Mouse (Mus musculus) embryo, embryonic 9.5 days (tissue): ENCODE measurements around the gene Actn4.

Experiments
- DNase-seq: peaks from one replicate; pipeline ENCODE4 v3.0.0-alpha.2; 2017; ENCODE audit errors: extremely low spot score

Gene Actn4

DNA sequence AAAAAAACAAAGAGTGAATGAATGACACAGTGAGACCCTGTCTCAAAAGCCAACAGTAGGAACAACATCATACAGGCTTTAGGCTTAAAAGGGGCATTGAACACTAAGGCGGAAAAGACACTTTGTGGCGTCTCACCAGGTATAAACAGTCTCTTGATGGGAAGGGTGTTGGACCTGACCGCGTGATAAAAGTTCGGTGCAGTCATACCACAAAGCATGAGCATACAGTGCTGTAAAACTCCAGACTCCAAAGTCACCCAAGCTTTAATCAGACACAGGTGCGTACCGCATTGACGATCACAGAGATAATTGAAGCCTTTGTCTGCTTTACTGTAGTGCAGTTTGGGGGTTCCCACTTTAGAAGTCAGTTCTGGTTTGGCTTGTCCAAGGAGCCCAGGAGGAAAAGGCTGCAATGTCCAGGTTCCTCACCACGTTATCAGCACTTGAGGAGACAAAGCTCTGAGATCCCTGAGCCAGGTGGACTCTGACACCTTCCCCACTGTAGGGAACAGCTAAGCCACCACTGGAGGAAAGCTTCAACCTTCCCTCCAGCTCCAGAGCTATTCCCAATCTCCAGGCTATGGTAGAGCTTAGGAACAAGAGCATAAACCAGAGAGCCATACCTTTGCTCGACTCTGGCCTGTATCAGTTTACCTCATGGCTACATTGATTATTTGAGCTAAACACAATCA, 11.6 kb downstream of the Actn4 start:
- DNase-seq = no peak

DNA sequence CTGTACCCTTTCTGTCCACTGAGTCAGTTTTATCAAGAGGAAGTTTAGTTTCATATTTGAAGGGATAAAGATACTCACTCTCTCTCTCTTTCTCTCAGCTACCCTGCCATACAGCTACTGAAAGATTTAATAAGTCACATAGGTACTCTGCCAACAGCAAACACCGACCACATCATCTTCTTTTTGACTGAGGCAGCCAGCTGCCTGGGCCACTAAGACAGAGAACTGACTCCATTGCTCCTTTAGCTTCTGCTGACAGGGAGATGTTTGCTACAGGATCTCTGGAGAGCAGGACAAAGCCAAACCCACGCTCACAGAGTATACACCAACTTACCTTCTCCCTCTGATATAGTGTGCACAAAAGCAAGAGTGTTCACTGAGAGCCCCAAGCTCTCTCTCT, 12.8 kb downstream of the Actn4 start:
- DNase-seq = no peak

DNA sequence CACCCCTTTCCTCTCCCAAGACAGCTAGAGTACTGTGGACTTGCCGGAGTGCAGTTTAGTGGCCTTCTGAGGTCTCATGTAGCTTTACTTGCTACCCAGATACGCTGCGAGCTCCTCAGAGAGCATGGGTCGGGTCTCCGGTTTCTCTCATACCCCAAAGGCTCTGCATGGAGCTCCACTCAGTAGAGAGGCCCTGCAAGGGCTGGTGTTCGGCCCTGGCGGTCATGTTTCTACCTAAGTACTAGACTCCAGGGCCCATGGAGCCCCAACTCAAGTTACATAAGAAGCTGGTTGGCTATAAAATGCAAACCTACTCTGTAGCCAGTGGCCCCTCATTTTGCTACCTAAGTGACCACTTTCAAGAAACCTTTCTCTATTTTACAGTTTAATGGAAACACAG, 13.4 kb downstream of the Actn4 start:
- DNase-seq = no peak

DNA sequence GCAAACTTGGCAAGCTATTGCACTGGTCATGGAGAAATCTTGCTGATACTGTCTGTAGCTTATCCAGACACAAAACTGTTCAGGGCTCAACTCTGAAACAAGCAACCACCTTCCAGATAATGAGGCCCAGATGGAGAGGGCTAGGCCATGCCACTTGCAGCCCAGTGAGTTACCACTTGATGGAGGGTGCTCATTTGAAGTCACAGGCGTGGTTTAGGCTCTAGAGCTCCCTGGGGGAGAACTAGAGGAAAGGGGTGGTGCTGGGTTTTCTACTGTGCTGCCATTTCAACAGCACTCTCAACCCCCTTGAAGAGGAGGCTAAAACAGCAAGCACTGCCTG, 15.9 kb downstream of the Actn4 start:
- peak; percentile 44 for DNase-seq

DNA sequence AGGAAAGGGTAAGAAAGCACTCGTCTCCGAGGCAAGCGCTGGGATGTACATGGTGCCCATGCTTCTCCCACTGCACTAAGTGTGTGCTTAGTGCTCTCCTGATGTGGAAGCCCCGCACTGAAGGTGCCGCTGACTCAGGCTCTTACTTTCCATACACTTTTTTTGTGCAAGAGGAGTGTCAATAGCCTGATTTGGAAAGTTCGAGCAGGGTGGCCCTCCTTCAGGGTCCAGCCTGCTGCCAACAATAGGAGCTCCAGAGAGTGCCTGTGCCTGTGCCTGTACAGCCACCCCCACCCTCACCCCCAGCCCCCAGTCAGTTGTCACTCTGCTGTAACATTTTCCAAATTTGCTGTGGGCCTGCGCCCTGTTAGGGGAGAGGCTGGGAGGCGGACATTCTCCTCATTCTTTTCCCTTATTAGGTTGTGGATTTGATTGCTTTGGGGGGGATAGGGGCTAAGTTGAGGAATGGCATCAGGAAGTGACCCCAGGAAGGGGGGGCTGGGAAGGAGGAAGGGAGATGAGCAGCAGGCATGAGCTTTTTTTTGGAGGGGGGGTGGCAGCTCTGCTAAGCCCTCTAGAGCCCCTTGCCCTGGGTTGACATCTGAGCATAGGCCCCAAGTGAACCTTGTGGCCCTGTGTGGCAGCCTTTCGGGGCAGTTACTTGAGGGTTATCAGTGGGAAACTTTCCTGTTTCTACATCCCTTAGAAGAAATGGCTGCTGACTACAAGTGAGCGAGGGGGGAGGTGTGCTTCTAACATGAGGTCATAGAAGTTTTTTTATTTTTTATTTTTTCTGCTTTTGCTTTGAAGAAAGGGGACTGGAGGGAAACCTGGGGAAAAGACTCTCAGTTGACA, 16.5 kb downstream of the Actn4 start:
- DNase-seq = peak; percentile 81

DNA sequence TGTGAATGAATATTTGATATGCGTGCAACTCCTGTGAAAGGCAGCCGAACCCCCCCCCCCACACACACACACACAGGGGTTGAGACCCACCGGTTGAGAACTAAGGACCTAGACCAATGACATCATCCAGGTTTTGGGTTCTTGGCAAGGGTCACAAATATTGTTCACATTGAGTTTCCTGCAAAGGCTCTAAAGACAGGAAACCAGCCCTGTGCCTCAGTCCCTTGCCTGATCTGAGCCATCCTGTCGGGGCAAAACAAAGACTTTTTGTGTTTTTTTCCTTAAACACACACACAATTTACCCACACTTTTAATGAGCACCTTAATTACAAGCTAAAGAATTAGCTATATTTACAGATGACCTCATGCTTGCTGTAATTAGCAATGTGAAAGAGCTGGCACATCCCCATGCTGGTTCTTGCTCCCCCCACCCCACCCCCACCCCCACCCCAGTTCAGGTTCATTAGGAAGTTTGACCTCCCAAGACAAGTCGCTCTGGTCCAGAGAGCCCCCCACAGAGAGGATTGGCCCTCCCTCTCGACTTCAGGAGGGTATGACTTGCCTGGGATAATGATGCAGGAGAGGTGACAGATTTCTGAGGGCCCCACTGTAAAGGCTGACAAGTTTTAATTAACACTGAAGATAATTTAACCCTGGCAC, 17.3 kb downstream of the Actn4 start:
- DNase-seq = no peak

DNA sequence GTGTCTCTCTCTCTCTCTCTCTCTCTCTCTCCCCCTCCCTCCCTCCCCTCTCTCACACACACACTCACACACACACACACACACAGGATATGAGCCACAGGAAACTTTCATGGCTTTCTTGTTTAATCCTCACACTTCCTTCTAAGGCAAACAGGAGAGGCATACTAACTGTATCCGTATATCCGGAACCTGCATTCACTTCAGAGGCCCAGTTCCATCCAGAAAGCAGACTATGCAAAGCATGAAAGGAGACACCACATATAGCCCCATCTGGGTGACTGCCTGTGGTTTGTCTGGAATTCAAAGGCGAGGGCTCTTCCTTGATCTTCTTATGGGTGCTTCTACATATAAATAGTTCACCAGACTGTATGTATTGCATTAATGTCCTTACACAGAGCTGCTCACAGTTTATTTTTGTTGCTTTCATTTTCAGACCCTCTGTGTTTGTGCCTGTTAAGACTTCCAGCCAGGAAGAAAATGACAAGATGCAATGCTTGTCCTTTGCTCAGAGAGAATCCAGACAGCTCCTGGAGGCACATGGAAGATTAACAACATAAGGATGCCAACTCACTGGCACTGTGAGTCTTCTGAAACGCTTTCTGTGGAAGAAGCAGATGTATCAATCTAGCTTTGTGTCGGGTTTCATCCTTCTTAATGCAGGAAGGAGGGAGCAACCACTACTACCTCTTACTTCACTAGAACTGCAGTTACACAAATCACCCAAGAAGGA, 18.5 kb downstream of the Actn4 start:
- DNase-seq = no peak

DNA sequence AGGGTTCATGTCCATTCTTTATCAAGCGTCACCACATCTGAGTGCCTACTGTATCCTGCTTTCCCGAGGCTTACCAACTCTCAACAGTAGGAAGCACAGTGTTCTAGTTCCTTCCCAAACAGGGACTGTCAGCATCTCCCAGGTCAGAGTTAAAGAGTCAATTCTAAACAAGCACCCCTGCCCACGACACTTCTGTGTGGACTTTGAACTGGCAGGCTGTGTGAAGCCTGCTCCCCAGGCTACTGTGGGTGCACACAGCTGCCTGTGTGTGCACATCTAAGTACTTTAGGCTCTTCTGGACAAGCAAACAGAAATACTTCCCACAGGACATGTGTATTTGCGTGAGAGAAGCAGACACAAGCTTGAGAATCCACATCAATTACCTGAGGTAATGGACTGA, 20.6 kb downstream of the Actn4 start:
- DNase-seq = no peak

DNA sequence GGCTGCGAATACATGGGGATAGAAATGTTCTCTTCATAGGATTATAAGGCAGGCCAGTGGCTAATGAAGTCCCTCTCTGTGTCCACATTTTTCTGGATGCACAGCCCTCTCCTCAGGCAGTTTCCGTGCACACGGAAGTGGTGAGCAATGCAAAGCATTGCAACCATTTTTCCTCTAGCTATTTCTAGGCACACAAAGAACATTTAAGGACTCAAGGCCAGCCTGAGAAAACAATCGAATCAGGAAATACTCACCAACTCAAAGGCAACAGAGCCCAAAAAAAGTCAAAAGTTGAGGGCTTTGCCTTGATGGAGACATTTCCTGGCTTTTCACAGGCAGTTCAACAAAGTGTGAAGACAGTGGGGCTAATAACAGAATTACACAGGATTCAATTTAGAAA, 21.0 kb downstream of the Actn4 start:
- no peak for DNase-seq

DNA sequence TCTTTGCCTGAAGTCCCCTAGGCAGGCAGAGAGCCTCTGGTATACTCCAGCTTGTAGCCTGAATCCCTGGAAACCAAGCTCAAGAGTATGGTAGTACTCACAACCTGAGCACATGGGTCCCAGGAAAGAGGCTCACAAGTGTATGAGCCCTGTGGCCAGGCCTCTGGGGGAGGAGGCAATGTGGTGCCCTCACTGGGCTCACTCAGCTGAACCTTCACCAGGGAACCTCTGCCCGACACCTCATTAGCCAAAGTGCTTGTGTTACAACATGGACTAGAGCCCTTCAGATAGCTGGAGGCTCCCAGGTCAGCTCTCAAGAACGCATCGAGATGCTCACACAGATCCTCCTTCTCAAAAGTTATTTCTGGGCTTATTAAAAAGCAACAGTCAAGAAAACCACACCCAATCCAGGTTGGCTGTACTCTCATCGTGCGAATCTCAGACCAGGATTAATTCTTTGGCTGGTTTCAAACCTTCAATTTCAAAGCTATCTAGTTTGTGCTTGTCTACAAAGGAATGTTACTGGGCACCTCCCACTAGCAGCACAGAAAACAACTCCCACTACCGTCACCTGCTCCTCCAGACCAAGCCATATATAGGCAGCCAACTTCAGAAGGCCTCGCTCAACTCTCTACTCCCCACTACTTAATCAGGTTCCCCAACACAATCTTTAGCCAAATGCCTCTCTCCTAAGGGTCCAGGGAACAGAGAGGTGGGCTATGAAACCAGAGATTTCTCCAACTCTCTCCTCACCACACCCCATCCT, 22.5 kb downstream of the Actn4 start:
- no peak for DNase-seq

DNA sequence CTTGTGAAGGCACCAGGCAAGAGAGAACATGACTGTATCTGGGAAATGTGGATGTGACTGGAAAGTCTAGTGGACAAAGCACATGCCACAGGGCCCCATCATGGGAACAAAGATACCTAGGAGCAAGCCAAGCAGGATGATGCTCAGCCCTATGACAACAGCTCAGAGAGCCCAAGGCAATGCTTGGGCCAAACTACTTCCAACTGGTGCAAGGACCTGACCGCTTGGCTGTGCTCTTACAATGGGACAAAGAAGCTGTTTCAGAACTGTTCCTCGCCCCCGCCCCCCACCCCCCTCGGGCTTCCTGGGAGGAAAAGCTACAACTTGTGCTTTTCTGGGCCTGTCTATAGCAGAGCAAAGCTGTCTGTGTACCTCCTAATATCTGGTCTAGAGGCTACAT, 23.5 kb downstream of the Actn4 start:
- no peak for DNase-seq

DNA sequence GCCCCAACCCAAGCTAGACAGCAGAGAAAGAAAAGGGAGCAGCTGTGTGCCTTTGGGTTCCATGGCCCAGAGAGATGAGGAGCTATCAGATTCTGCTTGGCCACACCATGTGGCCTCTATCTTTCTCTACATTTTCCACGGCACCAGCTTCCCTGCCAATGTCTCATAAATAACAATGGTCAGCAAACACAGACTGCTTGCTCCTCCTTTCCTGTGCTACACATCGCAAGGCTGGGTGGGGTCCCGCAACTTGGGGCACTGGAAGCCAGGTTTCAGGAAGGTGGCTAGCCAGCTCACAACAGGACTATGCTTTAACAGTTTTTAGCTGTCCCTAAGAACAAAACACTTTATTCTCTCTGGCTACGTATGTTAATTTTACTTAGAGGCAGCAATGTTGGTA, 25.4 kb downstream of the Actn4 start:
- no peak for DNase-seq

DNA sequence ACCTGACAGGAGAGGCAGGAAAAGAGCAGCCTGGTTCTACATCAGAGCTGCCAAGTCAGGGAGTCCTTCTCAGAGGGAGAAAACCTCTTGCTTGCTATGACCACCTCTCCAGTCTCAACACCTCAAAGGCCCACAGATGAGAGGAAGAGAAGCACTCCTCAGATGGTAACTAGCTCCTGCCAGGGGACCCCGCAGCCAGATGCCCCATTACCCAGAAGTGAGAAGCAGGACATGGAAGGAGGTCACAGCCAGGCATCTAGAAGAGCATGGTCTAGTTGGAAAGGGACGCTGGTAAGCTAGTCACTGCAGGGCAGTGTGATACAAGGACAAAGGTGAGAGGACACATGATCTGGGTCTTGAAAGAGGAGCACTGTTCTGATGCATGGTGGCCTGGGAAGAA, 28.3 kb downstream of the Actn4 start:
- DNase-seq = no peak

DNA sequence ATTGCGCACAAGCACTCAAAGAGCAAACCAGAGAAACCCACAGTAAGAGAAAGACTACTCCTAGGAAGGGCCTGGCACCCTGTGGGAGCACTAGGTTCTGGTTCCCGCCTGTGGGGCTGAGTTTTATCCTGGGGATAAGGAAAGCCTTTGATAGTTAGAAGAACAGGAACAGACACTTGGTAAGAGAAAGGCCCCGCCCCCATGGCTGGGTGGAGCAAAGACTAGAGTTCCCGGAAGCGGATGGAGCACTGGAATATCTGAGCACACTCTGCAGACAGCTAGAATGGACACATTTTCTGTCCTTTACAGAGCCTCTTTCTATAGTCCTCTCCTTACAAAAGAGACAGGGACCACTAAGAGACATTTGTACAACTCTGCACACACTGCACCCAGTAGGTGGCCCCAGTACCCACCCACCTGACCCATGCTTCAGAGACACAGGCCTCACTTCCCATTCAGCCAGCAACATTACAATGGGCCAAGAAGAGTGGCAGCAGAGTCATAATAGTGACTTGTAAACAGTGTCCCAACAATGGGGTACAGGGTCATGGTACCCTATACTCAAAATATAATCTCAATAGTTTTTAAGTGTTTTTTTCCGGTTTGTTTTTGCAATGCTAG, 29.6 kb downstream of the Actn4 start:
- DNase-seq = no peak

DNA sequence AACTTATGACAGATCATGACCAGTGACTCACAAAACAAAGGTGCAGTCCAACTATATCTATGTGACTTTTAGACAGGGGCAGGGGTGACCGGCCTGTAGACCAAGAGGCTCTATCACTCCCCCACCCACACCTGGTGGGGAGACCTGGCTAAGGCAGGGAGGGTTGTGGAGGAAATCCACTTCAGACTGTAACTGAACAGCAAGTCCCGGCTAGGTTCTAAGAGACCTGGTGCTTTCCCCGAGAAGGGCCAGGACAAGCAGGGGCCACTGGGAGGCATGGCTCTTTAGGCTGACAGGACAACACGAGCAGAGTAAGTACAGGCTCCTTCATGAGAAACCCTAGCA, 30.5 kb downstream of the Actn4 start:
- DNase-seq = no peak

DNA sequence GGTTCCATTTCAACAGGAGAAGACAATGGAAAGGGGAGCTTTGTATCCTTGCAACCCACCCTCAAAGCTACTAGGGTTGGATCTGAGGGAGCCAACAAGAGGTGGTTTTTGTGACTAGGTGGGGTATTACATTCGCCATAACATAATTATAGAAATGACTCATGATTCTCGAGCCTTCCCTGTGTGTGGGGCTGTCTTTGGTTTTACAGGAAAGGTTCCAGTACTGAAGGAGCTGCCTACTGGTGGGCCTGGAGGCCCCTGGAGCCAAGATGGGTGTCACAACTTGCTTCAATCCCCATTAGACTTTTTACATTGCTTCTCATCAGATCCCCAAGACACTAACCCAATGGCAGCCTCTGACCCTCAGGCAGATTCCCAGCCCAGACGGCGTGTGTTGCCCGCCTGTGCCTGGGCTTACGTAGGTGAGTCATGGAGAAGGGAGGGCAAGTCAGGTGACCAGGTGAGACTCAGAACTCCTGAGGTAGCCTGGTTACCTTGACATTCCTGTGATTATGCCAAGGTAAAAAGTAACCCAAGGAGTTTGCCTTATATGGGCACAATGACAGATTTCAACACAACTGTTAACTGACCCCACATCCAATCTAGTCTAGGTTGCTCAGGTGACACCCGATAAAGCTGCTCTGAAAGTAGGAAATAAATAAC, 31.0 kb downstream of the Actn4 start:
- DNase-seq = no peak

DNA sequence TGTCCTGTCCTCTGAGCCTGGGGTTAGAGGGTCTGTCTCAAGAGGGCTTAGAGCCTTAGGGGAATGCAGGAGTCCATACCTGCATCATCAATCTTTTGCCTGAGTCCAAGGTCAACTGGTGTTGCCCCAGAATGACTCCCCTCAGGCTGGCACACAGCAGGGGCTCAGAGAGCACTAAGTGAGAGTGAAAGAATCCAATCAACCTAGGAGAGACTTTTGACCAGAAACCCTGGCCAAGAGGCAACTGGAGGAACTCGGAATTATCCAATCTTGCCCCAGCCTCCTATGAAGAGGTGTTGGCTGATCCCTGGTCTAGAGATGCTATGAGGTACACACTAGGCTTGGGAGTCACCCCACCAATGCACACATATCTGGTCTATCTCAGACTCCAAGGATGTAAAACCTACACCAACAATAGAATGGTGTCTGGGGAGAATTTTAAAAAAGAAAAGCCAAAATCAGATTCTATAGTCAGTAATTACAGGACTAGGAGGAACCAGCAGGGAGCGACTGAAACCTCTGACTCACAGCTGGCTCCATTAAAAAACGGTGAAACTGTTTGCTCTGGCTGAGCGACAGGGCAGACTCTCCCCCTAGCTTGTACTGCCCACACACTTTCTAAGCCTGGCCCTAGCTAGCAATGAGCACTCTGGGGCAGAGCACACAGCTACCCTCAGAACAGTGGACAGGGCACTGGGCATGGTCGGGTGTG, 31.7 kb downstream of the Actn4 start:
- DNase-seq = no peak

DNA sequence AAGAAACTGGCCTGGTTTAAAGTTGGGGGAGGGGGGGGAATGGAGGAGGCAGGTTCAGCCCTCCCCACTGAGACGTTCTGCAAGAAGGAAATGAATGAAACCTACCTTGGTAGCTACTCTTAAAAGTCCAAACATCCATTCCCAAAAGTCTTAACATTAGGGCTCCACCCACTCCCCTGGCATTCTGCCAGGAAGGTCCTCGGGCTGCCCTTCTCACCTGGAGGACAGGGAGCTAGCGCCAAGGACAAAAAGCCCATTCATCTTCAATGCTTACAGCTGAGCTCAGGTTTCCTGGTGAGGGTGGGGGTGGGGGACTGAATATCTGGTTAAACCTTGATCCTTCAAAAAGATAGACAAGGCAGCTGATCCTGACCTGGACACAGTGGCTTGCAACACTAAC, 32.8 kb downstream of the Actn4 start:
- no peak for DNase-seq

DNA sequence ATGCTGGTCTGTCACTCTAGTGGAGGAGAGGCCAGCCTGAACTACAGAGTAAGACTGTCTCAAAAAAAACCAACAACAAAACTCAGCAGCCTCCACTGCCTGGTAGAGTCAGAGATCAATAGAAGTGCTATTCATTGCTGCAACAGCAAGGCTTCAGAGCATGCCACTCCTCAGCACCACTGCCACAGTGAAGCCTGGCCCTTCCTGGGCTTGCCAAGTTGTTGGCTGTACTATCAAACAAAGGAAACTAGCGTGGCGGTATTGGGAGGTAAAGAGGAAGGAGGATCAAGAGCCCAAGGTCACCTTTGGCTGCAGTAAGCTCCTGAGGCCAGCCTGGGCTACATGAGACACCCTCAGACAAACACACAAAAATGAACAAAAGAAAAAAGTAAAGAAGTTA, 36.0 kb downstream of the Actn4 start:
- no peak for DNase-seq

DNA sequence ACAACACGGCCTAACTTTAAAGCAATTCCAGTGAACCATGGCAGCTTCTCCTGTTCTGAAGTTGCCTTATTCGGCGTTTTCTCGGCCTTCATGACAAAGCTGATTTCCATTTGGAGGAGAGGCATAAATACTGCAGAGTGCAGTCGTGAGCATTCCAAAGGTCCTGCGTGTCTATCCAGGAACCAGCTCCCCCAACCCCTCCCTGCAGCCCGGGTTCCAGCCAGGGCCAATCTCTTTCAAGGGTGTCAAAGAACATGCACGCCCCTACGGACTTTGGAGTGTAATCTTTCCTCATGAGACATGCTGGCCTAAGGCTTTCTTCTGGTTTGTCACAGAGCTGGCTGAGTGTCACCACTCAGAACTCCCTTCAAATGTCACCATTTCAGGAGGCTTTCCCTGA, 36.8 kb downstream of the Actn4 start:
- DNase-seq = peak; percentile 41
